In the genomic region with DNA sequence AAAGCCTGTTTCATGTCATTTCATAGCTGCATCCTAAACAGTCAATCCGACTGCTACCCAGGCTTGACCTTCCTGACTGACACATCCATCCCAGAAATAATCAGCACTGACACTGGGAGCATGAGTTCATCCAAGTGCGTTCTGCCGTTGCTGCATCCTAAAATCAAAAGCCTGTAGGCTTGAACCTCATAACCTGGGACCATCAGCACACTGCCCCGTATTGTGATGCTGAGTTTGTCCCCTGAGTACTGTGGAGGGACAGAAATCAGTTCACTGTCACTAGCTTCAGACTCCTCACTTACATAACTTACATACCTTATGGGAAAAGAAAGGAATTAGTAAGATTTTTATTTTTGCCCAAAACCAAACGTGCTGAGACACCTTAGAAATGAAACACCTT, we compare ENCODE assay signal across 19 mouse cellular contexts.
A peak's percentile ranks its signal among the peaks of the same experiment; 100 is the strongest.
DNase-seq lines count a peak whose midpoint lies in the region; ATAC-seq and TF ChIP-seq lines count a peak whose summit lies in the region.
"Had no signal": no experiment of that assay in that cellular context is flagged by ENCODE, and none has a peak within 500 bp of the region (broad histone marks: within the 10 kb centered on the region; RNA-seq: fewer than 3 reads in every experiment).

No protein-coding gene starts in this region.

- no peak for DNase-seq in frontal cortex, adult 2 months (ENCODE audit: extremely low spot score in 1 of 2, low spot score in 1 of 2)
- DNase-seq in intestine, embryonic 14.5 days (ENCODE audit: low spot score), result peak; percentile 54
- DNase-seq in testis, postnatal 14 days (ENCODE audit: low spot score), result peak; percentile 1
- DNase-seq in testis, postnatal 10 days (ENCODE audit: low spot score), result no peak
- DNase-seq: adrenal gland, postnatal 10 days; cerebellum, adult 11 months; cerebellum, adult 8-10 months; cerebellum, postnatal 14 days; gastrocnemius, postnatal 36 days; heart, adult 18-20 months had no signal

- 55% methylated on average over 5 of the region's 5 CpGs for WGBS in intestine, embryonic 14.5 days
- 69% methylated on average over 5 of the region's 5 CpGs for WGBS in intestine, postnatal 0 days
- whole genome bisulfite sequencing in neural tube, embryonic 15.5 days, result 73% methylated on average over 5 of the region's 5 CpGs

- H3K27me3 ChIP-seq in intestine, embryonic 14.5 days (replicated peaks; ENCODE audit: control insufficient read depth, insufficient read depth, low read length), result no peaks in the 10 kb centered on the region
- H3K27me3 ChIP-seq in intestine, postnatal 0 days (replicated peaks; ENCODE audit: control insufficient read depth, insufficient read depth, low read length), result no peaks in the 10 kb centered on the region
- no peaks in the 10 kb centered on the region for H3K27me3 ChIP-seq in neural tube, embryonic 15.5 days (replicated peaks)
- H3K27me3 ChIP-seq: embryonic facial prominence, embryonic 12.5 days; forebrain, embryonic 12.5 days; hindbrain, embryonic 13.5 days had no signal

- H3K9me3 ChIP-seq in intestine, embryonic 14.5 days (ENCODE audit: control insufficient read depth, low read length), result no peaks in the 10 kb centered on the region
- H3K9me3 ChIP-seq in intestine, postnatal 0 days (ENCODE audit: control insufficient read depth), result no peaks in the 10 kb centered on the region
- no peaks in the 10 kb centered on the region for H3K9me3 ChIP-seq in neural tube, embryonic 15.5 days (replicated peaks)
- H3K9me3 ChIP-seq: embryonic facial prominence, embryonic 12.5 days; forebrain, embryonic 12.5 days; hindbrain, embryonic 13.5 days had no signal

- H3K4me3 ChIP-seq in intestine, embryonic 14.5 days (ENCODE audit: low read depth, low read length), result no peak overlapping the region
- H3K4me3 ChIP-seq in intestine, postnatal 0 days (ENCODE audit: low read depth, low read length), result no peak overlapping the region
- H3K4me3 ChIP-seq in neural tube, embryonic 15.5 days (replicated peaks), result no peak overlapping the region
- H3K4me3 ChIP-seq: embryonic facial prominence, embryonic 12.5 days; forebrain, embryonic 12.5 days; hindbrain, embryonic 13.5 days had no signal

- H3K27ac ChIP-seq in intestine, embryonic 14.5 days (ENCODE audit: low read depth), result no peak overlapping the region; the same call in 1 of the 2 replicates
- no peak overlapping the region for H3K27ac ChIP-seq in intestine, postnatal 0 days (ENCODE audit: low read depth, low read length)
- H3K27ac ChIP-seq in neural tube, embryonic 15.5 days (replicated peaks), result no peak overlapping the region
- H3K27ac ChIP-seq: embryonic facial prominence, embryonic 12.5 days; forebrain, embryonic 12.5 days; hindbrain, embryonic 13.5 days; hindbrain, postnatal 0 days had no signal

- no peak overlapping the region for H3K9ac ChIP-seq in intestine, embryonic 14.5 days (ENCODE audit: low read length)
- H3K9ac ChIP-seq in intestine, postnatal 0 days (ENCODE audit: low read depth, low read length), result no peak overlapping the region
- no peak overlapping the region for H3K9ac ChIP-seq in neural tube, embryonic 15.5 days (replicated peaks)
- H3K9ac ChIP-seq: embryonic facial prominence, embryonic 12.5 days; forebrain, embryonic 12.5 days; hindbrain, embryonic 13.5 days had no signal

- no peak for TF ChIP-seq CTCF in intestine, postnatal 0 days (IDR thresholded peaks at IDR 0.05; ENCODE audit: low read depth)

- no peaks in the 10 kb centered on the region for H3K36me3 ChIP-seq in intestine, embryonic 14.5 days (ENCODE audit: control insufficient read depth, insufficient read depth, low read length)
- H3K36me3 ChIP-seq in intestine, postnatal 0 days (ENCODE audit: control insufficient read depth, insufficient read depth), result no peaks in the 10 kb centered on the region
- H3K36me3 ChIP-seq in neural tube, embryonic 15.5 days, result no peaks in the 10 kb centered on the region
- H3K36me3 ChIP-seq: embryonic facial prominence, embryonic 12.5 days; forebrain, embryonic 12.5 days; hindbrain, embryonic 13.5 days had no signal

- H3K4me1 ChIP-seq in intestine, embryonic 14.5 days (replicated peaks; ENCODE audit: control insufficient read depth, insufficient read depth, low read length), result peaks cover 22% of the 10 kb centered on the region
- H3K4me1 ChIP-seq in intestine, postnatal 0 days (replicated peaks; ENCODE audit: control insufficient read depth, insufficient read depth, low read length), result no peaks in the 10 kb centered on the region
- peaks cover 15% of the 10 kb centered on the region for H3K4me1 ChIP-seq in neural tube, embryonic 15.5 days

- H3K4me2 ChIP-seq in intestine, embryonic 14.5 days (ENCODE audit: low read length), result no peak overlapping the region
- no peak overlapping the region for H3K4me2 ChIP-seq in intestine, postnatal 0 days (replicated peaks; ENCODE audit: low read depth)
- no peak overlapping the region for H3K4me2 ChIP-seq in neural tube, embryonic 15.5 days
- H3K4me2 ChIP-seq: embryonic facial prominence, embryonic 12.5 days; forebrain, embryonic 12.5 days; heart, embryonic 11.5 days; hindbrain, embryonic 13.5 days had no signal

- ATAC-seq in frontal cortex, adult (ENCODE audit: low TSS enrichment), result peak; percentile 32; the same call in 1 of the 2 replicates
- ATAC-seq in intestine, embryonic 14.5 days (replicated peaks; ENCODE audit: low FRiP score, low TSS enrichment, low read depth), result no peak
- ATAC-seq in intestine, postnatal 0 days, result no peak
- ATAC-seq in neural tube, embryonic 15.5 days (ENCODE audit: low FRiP score), result no peak
- ATAC-seq: forebrain, embryonic 16.5 days; hindbrain, postnatal 0 days had no signal

Comparison
In these comparisons a context has a peak if more than half of its experiments do, and no peak if none do; other contexts are left out.
1. DNase-seq: peak in intestine, embryonic 14.5 days (single experiment) and testis, postnatal 14 days (single experiment); none in frontal cortex, adult 2 months (0 of 2) and testis, postnatal 10 days (single experiment).